Mouse (Mus musculus) kidney, postnatal 25 days (tissue): Measurements from ENCODE around the gene Slc35f6.
"Not testable (repeated sequence)": the region's sequence is repeated elsewhere in the genome, so short reads cannot be mapped to it uniquely, and the experiment has no call there.

Experiments
- DNase-seq, 2 experiments: peaks; one replicate each; pipeline ENCODE4 v3.0.0; 2021; ENCODE audit warnings: mixed read lengths in 2 of 2

Slc35f6 gene

DNA sequence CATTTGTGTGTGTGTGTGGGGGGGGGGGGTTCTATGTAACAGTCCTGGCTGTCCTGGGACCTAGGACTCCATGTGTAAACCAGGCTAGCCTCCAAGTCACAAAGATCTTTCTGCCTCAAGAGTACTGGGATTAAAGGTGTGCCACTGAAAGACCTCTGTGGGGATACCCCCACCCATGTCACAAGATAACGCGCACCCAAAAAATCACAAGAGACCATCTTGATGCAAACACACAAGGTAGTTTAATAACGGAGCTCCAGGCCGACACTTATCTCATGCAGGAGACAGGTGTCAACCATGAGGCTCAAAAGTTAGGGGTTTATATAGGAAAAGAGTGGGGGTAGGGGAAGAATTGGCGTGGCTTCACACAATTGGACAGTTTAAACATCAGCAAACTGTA, 13.1 kb downstream of the Slc35f6 start:
- no peak for DNase-seq

DNA sequence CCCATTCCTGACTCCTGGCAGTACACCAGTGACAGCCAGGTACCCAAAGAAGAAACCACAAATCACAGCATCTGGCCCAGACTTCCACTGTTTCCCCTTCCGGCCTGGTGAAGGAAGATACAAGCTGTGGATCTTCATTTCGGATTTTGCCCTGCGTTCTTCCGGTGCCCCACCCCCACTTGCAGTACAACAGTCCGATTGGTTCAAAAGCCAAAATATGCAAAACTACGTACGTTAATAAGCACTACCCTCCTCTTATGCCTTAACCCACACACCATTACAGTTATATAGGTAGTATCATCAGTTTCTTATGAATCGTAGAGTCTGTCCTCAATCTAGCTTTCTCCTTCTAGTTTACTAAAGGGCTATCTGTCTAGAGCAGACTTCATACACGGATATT, 17.6 kb downstream of the Slc35f6 start:
- no peak for DNase-seq

DNA sequence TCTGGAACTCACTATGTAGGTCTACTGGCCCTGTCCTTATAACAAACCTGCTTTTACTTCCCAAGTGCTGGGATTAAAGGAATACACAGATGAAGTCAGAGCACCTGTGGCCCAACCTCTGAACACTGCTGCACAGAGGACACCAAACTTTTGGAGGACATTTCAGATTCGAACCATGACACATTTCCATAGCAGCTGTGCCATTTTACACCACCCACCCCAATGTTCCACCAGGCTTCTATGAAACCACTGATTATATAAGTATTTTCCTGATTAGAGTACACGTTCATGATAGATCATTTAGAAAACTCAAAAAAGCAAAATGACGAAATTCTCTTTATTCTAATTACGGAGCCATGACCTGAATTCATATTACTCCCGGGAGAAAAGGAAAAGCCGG, 18.2 kb downstream of the Slc35f6 start:
- DNase-seq = no peak

DNA sequence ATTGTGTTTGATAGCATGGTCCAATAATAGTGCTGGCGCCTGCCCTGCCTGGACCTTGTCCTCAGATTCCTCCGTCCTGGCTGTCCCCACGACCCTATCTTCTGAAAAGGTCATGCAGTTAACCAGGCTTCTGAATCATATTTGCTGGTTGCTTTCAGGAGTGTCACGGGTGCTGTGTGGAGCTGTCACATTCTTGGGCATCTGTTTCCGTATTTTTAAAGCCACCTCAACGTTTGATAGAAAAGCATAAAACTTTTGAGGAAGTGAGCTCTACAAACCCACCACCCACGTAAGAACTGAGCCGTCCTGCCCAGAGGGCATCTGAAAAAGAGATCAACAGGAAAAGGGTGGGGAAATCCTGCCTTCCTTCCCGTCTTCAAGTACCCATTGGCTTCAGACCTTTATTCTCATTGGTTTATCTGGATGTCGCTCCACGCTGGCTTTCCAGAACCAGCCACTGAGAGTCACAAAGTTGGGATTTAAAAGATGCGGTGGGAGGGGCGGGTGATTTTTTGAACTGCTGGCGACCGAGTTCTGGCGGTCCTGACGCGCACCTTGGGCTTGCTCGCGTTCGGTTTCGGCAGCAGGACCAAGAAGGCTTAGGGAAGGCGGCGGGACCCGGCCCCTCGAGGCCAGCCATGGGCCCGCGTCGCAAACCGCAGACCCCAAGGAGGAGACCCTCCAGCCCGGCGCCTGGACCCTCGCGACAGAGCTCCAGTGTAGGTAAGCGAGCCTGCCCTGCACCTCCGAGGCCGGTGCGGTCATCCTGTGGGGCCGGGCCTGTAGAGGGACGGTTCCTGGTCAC, 18.9 kb downstream of the Slc35f6 start, which contains the start of gene Cenpa:
Cenpa (plus strand) TSS at position 387 of the 805 bp plus-strand sequence.
- DNase-seq = peak; percentile 95

DNA sequence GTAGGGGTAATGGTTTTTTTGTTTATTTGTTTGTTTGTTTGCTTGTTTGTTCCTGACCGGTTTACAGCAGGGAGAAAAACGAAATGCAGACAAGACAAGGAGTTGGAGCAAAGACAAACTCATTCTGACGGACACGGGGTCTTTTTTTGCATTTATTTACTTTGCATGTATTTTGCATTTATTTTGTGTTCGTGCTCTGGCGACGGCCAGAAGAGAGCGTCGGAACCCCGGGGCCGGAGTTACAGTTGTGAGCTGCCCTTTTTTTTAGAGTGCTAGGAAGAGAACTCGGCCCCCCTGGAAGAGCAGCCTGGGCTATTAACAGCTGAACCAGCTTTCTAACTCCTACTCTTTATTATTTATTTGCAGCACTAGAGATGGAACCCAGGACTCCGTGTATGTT, 19.5 kb downstream of the Slc35f6 start:
- DNase-seq = no peak

DNA sequence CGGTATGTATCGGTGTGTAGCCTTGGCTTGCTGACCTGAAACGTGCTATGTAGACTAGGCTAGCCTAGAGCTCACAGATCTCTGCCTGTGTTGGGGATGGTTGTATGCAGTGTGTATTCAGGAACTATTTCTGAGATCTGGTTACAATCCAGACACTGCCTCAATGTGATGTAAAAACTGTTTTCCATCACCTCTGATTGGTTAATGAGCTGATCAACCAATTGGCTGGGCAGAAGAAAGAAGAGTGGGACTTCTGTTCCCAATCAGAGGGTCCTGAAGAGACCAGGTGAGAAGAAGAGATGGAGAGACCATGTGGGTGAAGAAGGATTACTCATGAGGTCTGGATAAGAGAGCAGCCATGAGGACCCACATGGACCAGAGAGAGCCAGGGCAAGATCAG, 20.0 kb downstream of the Slc35f6 start:
- no peak for DNase-seq

DNA sequence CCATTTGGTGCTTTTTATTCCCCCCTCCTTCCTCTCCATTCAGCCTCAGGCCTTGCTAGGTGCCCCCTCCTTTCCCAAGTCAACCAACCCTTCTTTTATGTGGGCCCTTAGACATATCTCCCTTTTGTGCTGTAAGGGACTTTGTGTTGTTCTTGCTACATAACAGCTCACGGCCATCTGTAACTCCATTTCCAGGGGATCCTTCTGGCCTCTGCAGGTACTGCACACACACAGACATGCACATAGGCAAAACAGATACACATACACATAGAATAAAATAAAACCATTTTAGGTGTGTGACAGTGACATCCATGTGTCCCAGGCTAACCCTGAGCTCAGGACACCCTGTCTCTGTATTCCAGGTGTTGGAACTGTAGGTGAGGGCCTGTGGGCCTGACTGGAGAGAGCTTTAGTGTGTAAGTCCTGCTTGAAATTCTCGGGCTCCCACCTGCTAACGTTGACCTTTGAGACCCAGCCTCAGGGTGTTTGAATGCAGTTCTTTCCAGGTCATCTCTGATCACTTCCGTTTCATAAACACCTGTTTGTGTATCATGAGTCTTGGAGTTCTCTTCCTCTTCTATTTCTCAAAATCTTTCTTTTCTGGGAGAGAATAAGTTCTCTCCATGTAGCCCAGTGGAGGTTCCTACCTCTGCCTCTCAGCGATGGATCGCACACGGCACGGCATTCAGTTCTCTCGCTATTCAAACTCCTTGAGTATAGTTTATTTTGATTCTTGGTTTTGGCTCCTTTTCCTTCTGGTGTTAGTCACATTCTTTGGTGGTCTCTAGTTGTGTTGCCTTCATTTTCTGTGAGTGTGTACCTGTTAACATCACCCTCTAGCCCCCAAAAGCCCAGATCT, 21.1 kb downstream of the Slc35f6 start:
- no peak for DNase-seq

DNA sequence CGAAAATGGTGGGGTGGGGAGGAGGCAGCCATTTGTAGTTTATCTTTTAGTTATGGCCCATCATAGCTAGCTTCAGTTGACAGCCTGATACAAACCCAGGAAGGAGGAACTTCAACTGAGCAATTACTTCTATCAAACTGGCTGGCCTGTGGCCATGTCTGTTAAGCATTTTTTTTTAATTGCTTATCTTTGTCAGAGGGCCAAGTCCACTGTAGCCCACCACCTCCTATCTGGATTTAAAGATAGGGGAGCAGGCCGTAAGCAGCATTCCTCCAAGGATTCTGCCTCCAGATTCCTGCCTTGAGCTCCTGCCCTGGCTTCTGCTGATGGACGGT, 21.7 kb downstream of the Slc35f6 start:
- DNase-seq = no peak

DNA sequence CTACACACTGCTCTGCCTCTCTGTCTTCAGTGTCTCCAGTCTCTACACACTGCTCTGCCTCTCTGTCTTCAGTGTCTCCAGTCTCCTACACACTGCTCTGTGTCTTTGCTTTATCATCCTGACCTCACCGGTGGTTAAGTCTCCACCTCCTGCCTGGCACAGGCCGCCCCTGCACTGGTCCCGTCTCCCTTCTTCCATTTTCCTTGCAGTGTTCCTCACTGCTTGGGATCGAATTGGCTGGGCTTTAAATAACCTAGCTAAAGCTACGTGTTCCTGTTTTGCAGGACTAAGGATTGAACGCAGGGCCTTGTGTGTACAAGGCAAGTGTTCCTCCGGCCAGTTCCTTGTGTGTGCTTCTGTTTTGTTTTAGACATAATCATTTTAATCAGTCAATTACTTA, 22.4 kb downstream of the Slc35f6 start:
- DNase-seq = no peak

DNA sequence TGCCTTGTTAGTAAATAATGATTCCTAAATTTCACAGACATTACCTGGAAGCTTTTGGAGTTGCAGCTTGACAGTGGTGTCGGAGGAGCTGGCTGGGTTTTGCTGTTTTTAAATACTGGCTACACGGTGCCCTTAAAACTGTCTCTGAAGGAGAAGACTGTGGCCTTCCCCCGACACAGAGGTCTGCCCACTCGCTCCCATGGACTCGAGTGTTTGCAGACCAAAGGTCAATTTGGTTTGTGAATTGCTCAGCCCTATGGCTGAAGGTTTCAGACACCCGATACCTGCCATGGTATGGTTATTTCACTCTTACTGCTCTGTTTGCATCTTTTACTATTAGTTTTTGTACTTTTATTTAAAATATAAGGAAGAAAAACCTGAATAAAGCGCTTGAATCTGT, 26.3 kb downstream of the Slc35f6 start:
- no peak for DNase-seq

DNA sequence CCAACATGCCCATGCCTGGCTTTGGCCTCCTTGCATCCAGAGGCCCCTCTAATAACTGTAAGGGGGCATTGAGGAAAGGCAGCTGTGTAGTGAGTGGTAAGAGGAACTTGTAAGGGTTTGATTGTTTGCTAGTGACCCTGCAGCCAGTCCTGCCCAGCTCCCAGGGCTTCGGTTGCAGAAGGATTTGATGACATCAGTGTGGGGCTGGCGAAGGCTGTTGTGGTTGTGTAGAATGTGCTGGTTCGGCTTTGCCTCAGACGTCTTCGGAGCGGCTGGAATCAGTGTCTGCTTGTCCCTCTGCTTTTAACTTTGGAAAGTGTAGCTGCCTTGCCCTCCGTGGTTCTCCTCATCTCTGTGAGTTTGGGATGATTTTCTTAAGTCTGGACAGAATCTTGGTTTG, 29.1 kb downstream of the Slc35f6 start:
- no peak for DNase-seq

DNA sequence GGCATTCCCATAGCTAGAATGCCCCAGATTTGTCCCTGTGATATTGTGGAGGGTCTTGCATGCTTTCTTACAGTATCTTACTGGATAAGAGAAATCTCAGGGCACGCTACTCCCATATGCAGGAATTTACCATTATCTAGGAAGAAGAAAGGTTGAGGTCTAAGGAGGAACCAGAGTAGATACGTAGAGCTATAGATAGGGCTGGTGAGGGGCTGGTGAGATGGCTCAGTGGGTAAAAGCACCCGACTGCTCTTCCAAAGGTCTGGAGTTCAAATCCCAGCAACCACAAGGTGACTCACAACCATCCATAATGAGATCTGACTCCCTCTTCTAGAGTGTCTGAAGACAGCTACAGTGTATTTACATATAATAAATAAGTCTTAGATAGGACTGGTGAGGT, 30.3 kb downstream of the Slc35f6 start:
- DNase-seq = not testable (repeated sequence)

DNA sequence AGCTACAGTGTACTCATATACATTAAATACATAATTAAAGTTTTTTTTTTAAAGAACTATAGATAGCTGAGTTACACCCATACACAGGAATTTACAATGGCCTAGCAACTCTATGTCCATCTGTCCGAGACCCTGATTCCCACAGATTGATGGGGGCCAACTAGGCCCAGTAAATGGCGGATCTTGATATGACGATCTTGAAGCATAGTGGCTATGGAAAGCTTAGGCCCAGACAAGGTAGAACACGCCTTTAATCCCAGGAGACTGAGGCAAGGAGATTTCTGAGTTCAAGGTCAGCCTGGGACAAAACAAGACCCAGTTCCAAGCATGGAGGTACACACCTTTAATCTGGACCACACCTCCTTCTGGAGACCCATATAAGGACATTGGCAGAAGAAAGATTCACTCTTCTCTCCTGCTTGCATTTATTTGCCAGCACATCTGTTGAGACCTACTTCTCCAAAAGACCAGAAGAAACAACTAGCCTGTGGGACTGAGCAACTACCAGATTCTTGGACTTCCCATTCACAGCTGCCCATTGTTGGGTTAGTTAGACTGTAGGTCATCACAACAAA, 31.1 kb downstream of the Slc35f6 start:
- no peak for DNase-seq

DNA sequence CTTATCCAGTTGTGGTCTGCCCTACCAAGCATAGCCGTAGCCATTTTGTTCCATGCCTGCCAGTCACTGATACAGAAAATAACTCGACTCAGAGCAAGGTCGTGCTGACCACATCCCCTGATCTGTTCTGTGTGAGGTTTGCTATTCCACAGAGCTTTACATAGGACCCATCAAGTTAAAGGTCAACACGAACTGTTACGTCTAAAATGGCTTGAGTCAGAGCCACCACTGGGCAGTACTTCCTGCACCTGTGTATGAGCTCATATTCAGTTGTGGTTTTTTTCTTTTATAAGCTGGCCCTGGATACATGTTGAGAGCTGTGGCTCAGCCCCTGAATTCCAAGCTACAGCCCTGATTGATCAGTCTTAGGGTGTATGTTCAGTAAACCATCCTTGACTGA, 31.9 kb downstream of the Slc35f6 start:
- no peak for DNase-seq

DNA sequence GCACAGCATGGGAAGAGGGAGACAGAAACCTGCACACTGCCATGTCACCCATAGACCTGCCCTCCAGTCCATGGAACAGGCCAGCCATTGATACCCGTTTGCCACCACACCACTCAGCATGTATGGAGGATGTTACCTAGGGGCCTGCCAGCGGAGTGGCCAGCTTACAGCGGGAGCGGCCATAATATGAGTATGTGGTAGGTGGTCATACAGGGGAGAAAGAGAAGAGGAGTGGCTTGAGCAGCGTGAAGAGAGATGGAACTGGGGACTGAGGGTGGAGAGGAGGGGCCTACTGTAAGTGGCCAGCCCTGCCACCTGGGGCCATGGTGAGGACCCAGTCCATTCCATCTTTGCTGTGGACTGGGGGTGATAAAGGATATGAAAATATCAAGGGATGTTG, 34.2 kb downstream of the Slc35f6 start:
- no peak for DNase-seq

DNA sequence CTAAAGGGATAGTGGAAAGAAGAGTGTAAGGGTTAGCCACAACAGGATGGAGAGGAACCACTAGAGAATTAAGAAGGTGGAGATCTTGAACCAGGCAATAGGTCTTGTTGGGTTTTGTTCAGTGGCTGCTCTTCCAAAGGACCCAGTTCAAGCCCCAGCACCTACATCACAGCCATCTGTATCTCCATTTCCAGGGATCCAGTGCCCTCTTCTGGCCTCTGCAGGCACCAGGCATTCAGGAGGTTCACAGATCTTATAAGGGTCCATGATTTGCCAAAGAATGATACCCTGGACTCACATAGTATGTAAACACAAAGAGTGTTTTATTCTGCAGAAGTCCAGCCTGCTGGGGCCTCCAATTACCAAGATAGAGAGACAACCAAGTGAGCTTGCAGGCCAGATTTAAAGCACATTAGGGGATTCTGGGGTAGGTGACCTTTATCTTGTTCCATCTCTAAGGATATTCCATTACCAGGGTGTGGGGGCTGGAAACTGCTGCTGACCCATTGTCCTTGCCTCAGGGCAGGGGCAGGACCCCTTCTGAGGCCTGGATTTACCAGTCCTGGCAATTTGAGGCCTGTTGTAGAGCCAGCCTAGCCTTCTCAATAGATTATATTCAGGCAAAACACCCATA, 35.4 kb downstream of the Slc35f6 start:
- DNase-seq = no peak

DNA sequence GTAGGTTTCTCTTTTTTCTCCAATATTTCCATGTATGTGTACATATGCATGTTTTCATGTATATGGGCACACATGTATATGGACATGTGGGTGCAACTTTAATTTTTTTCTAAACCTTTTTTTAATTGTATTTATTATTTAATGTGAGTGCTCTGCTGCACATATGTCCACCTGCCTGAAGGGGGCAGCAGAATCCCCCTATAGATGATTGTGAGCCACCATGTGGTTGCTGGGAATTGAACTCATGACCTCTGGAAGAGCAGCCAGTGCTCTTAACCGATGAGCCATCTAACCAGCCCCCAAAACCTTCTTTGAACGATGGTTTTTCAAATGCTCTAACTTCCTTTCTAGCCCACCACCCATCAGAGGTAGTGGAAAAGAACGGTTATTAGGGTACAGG, 36.3 kb downstream of the Slc35f6 start:
- DNase-seq = no peak

DNA sequence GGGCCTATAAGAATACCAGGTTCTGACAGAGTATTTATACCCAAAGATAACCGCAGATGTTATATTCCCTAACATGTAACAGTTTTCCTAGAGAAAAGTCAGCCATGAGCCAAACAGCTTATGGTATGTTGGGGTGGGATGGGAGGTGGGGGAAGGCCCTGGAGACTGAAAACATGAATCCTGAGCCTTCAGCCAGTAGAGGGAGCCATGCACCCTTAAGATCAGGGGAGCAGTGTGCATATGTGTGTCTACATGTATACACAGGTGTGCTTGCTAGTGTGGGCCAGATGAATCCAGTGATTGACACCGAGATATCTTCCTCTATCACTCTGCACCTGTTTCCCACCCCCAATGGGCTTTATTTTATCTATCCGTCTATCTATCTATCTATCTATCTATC, 39.0 kb downstream of the Slc35f6 start:
- DNase-seq = peak in 1 of 2 experiments; percentile 30

DNA sequence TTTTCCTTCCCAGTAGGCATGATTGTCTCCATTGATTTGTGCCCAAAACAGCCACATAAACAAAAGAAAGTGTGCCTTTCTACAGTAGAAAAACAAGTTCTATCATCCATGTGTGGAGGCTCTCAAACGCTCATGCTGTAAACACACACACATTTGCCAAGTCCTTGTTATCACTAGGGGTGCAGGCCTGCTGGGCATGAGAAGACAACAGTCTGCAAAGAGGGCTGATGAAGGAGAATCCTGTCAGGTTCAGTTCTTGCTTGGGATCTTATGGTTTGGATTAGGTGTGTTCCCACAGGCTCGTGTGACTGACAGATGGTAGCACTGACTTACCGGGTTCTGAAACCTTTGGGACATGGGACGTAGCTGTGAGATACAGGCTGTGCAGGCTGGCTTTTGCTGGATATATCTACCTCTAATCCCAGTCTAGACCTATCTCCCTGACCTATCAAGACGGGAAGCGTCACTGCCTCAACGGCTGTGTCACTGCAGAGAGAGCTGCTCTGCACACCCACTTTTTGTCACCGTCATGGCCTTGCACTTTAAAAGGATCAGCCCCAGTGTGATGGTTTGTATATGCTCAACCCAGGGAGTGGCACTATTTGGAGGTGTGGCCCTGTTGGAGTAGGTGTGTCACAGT, 52.7 kb downstream of the Slc35f6 start:
- DNase-seq = peak in 1 of 2 experiments; percentile 21

DNA sequence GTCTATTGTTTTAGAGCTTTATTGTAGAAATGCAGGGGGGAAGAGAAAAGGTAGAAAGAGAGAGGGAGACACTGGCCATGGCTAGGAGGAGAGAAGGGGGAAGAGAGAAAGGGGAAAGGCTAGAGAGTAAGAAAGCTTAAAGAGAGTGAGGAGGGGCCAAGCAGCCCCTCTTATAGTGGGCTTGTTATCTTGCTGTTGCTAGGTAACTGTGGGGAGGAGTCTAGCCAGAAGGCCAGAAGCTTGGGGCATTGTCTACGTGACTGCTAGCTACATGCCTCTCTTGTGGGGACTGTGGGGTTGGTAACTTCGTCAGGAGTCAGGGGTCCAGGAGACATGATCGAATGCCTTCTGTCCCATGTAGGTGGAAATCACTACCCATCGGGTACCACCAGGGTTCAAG, 53.6 kb downstream of the Slc35f6 start:
- DNase-seq = peak in 1 of 2 experiments; percentile 18

DNA sequence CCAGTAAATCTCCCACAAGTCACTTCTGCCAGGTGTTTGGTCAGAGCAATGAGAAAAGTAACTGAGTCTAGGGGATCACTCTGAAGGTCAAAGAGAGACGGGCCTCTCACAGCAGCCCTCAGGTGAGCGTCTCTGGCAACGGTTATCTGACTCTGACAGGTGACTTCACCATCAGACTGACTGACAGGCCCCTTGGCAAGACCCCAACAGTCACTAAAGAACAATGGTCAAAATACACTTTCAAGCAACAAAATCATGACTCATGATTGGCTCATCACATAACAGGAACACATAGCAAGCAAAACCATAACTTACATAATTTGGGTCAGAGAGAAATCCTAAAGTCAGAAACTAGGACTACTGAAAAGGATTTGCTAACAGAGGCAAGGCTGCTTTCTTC, 54.1 kb downstream of the Slc35f6 start:
- DNase-seq = peak in 1 of 2 experiments; percentile 9
